Mouse (Mus musculus) testis, adult 2 months (tissue): ENCODE results near the gene Nfix.
"Not testable (repeated sequence)": the region's sequence is repeated elsewhere in the genome, so short reads cannot be mapped to it uniquely, and the experiment has no call there.

ENCODE experiments used
- CTCF ChIP-seq: fragments of 200-500 bp; IDR thresholded peaks from 2 replicates; pipeline ENCODE4 v1.5.1; 2012; ENCODE audit warnings: low read depth, mild to moderate bottlenecking, inconsistent platforms, low read length, moderate library complexity; ENCODE audit not compliant: control insufficient read depth, insufficient read depth, insufficient replicate concordance
- POLR2A ChIP-seq: fragments of 200-500 bp; IDR thresholded peaks from 2 replicates; pipeline ENCODE4 v1.6.1; 2012; ENCODE audit warnings: low read depth, mild to moderate bottlenecking, inconsistent platforms, low read length, moderate library complexity; ENCODE audit not compliant: control insufficient read depth

- TF ChIP-seq POLR2A, CTCF: not testable (repeated sequence)
Observed at GRCm38 (mm10) chr8:84826518-84826917, 26.4 kb upstream of the Nfix start.
